Mouse (Mus musculus): Measurements from ENCODE around the gene Gbe1. TPM values are rescaled to one million over a fixed set of nuclear protein-coding genes. Genes with fewer than 3 reads are reported as not detected.

Gene Gbe1
- polyA plus RNA-seq, 2 experiments, result 3.0 to 5.7 TPM

- ATAC-seq (ENCODE audit: insufficient read depth) (peak; percentile 51; the same call in 1 of the 2 replicates), DNase-seq (ENCODE audit: low read depth in 3 of 3, low spot score in 3 of 3) (no peak)
- Histone ChIP-seq H3K27ac (no peak overlapping the region), H3K4me3 (ENCODE audit: insufficient read depth in 1 of 2, low read depth in 2 of 2, low read length in 2 of 2) (no peak overlapping the region), H3K4me1 (replicated peaks; ENCODE audit: control insufficient read depth in 2 of 2, insufficient read depth in 2 of 2, low read length in 1 of 2) (no peaks in the 10 kb centered on the region), H3K9ac (replicated peaks) (no peak overlapping the region), H3K4me2 (ENCODE audit: low read depth) (no peak overlapping the region), H3K9me3 (ENCODE audit: control insufficient read depth, low read length) (no peaks in the 10 kb centered on the region), H3K36me3 (replicated peaks; ENCODE audit: control insufficient read depth, insufficient read depth, low read depth) (no peaks in the 10 kb centered on the region), H3K27me3 (ENCODE audit: control insufficient read depth, insufficient read depth, low read length) (no peaks in the 10 kb centered on the region)
- 62% methylated on average over 11 of the region's 11 CpGs for WGBS (ENCODE audit: insufficient replicate concordance)
- TF ChIP-seq CTCF (IDR thresholded peaks at IDR 0.05; ENCODE audit: low read depth), result no peak
- TF ChIP-seq EP300 (IDR thresholded peaks at IDR 0.05; ENCODE audit: low read depth), result no peak
Observed at GRCm38 (mm10) chr16:70351641-70352280, 38.0 kb downstream of the Gbe1 start.

DNA sequence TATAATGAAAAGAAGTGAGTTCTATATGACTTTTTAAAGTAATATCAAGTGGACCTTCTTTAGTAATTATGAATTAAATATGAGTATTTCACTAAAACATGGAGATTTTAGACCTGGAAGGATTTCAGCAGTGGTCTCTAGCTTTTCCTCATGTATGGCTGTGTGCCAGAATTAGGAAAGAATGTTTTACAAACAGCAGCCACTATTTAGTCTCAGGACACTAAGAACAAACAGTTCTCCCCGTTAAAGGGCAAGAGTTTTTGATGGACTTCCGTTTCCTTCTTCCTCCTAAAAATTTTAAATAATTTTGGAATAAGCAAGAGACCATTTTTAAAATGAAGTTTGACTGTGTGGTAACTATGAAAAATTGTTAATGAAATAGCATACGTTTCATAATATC, 38.8 kb downstream of the Gbe1 start:
- Histone ChIP-seq H3K27me3 (ENCODE audit: control insufficient read depth, insufficient read depth, low read length) (no peaks in the 10 kb centered on the region), H3K36me3 (replicated peaks; ENCODE audit: control insufficient read depth, insufficient read depth, low read depth) (no peaks in the 10 kb centered on the region), H3K9ac (replicated peaks) (no peak overlapping the region), H3K4me2 (ENCODE audit: low read depth) (no peak overlapping the region), H3K4me3 (ENCODE audit: insufficient read depth in 1 of 2, low read depth in 2 of 2, low read length in 2 of 2) (no peak overlapping the region), H3K27ac (no peak overlapping the region), H3K4me1 (replicated peaks; ENCODE audit: control insufficient read depth in 2 of 2, insufficient read depth in 2 of 2, low read length in 1 of 2) (no peaks in the 10 kb centered on the region), H3K9me3 (ENCODE audit: control insufficient read depth, low read length) (no peaks in the 10 kb centered on the region)
- DNase-seq (ENCODE audit: low read depth in 3 of 3, low spot score in 3 of 3) (no peak), ATAC-seq (ENCODE audit: insufficient read depth) (no peak)
- no peak for TF ChIP-seq EP300 (IDR thresholded peaks at IDR 0.05; ENCODE audit: low read depth)
- no peak for TF ChIP-seq CTCF (IDR thresholded peaks at IDR 0.05; ENCODE audit: low read depth)
- WGBS (ENCODE audit: insufficient replicate concordance), result 47% methylated on average over 3 of the region's 3 CpGs

DNA sequence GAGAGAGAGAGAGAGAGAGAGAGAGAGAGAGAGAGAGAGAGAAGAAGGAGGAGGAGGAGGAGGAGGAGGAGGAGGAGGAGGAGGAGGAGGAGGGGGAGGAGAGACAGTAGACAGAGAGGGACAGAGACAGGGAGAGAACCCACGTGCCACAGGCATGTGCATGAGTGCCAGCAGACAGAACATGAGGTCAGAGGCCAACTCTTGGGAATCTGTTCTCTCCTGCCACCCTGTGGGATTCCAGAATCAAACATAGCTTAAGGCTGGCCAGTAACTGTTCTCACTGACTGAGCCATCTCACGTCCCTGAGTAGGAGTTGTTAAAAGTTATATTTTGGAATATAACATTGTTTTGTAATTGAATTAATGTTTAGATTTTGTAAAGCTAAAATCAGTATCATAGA, 39.3 kb downstream of the Gbe1 start:
- Histone ChIP-seq H3K4me2 (ENCODE audit: low read depth) (no peak overlapping the region), H3K4me1 (replicated peaks; ENCODE audit: control insufficient read depth in 2 of 2, insufficient read depth in 2 of 2, low read length in 1 of 2) (no peaks in the 10 kb centered on the region), H3K27ac (no peak overlapping the region), H3K4me3 (ENCODE audit: insufficient read depth in 1 of 2, low read depth in 2 of 2, low read length in 2 of 2) (no peak overlapping the region), H3K36me3 (replicated peaks; ENCODE audit: control insufficient read depth, insufficient read depth, low read depth) (no peaks in the 10 kb centered on the region), H3K27me3 (ENCODE audit: control insufficient read depth, insufficient read depth, low read length) (no peaks in the 10 kb centered on the region), H3K9me3 (ENCODE audit: control insufficient read depth, low read length) (no peaks in the 10 kb centered on the region), H3K9ac (replicated peaks) (no peak overlapping the region)
- no peak for TF ChIP-seq EP300 (IDR thresholded peaks at IDR 0.05; ENCODE audit: low read depth)
- TF ChIP-seq CTCF (IDR thresholded peaks at IDR 0.05; ENCODE audit: low read depth), result no peak; the same call in 1 of the 2 replicates
- DNase-seq (ENCODE audit: low read depth in 3 of 3, low spot score in 3 of 3) (no peak), ATAC-seq (ENCODE audit: insufficient read depth) (no peak)
- WGBS (ENCODE audit: insufficient replicate concordance), result 27% methylated on average over 2 of the region's 2 CpGs

GRCm38 (mm10) chr16:70358326-70358725, 44.6 kb downstream of the Gbe1 start:
- TF ChIP-seq CTCF (IDR thresholded peaks at IDR 0.05; ENCODE audit: low read depth), result no peak
- no peak for TF ChIP-seq EP300 (IDR thresholded peaks at IDR 0.05; ENCODE audit: low read depth)
- H3K27ac ChIP-seq, result no peak overlapping the region
- H3K27me3 ChIP-seq (ENCODE audit: control insufficient read depth, insufficient read depth, low read length), result no peaks in the 10 kb centered on the region
- no peak overlapping the region for H3K9ac ChIP-seq (replicated peaks)
- H3K4me3 ChIP-seq (ENCODE audit: insufficient read depth in 1 of 2, low read depth in 2 of 2, low read length in 2 of 2), result no peak overlapping the region
- H3K36me3 ChIP-seq (replicated peaks; ENCODE audit: control insufficient read depth, insufficient read depth, low read depth), result no peaks in the 10 kb centered on the region
- H3K4me1 ChIP-seq (replicated peaks; ENCODE audit: control insufficient read depth in 2 of 2, insufficient read depth in 2 of 2, low read length in 1 of 2), result no peaks in the 10 kb centered on the region
- ATAC-seq (ENCODE audit: insufficient read depth) (no peak), DNase-seq (ENCODE audit: low read depth in 3 of 3, low spot score in 3 of 3) (no peak)
- 58% methylated on average over 6 of the region's 6 CpGs for WGBS (ENCODE audit: insufficient replicate concordance)
- no peak overlapping the region for H3K4me2 ChIP-seq (ENCODE audit: low read depth)
- no peaks in the 10 kb centered on the region for H3K9me3 ChIP-seq (ENCODE audit: control insufficient read depth, low read length)

DNA sequence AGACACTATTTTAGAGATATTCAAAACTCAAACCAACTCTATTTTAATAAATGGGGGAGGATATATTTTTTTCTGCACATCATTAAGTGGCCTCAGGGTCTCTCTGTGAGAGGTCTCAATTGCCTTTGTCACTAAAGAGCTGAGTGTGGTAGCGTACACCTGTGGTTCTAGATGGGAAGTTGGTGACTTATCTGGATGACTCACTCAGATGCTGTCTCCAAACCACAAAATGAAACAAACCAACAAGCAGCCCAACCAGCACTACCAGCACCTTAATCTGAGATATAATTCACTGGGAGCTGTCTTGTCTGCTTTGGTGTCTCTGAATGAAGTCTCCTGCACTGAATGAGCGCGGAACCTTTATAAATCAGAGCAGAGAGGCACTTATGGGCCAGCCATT, 51.5 kb downstream of the Gbe1 start:
- Histone ChIP-seq H3K9ac (replicated peaks) (no peak overlapping the region), H3K9me3 (ENCODE audit: control insufficient read depth, low read length) (no peaks in the 10 kb centered on the region), H3K27ac (no peak overlapping the region), H3K27me3 (ENCODE audit: control insufficient read depth, insufficient read depth, low read length) (no peaks in the 10 kb centered on the region), H3K4me1 (replicated peaks; ENCODE audit: control insufficient read depth in 2 of 2, insufficient read depth in 2 of 2, low read length in 1 of 2) (no peaks in the 10 kb centered on the region), H3K4me2 (ENCODE audit: low read depth) (no peak overlapping the region), H3K4me3 (ENCODE audit: insufficient read depth in 1 of 2, low read depth in 2 of 2, low read length in 2 of 2) (no peak overlapping the region), H3K36me3 (replicated peaks; ENCODE audit: control insufficient read depth, insufficient read depth, low read depth) (no peaks in the 10 kb centered on the region)
- TF ChIP-seq CTCF (IDR thresholded peaks at IDR 0.05; ENCODE audit: low read depth), result no peak
- no peak for TF ChIP-seq EP300 (IDR thresholded peaks at IDR 0.05; ENCODE audit: low read depth)
- 52% methylated on average over 3 of the region's 3 CpGs for WGBS (ENCODE audit: insufficient replicate concordance)
- DNase-seq (ENCODE audit: low read depth in 3 of 3, low spot score in 3 of 3) (no peak), ATAC-seq (ENCODE audit: insufficient read depth) (no peak)

All from liver, embryonic 14.5 days (tissue).